Mouse (Mus musculus): ENCODE measurements around the gene Fam20c. TPM values are rescaled to one million over a fixed set of nuclear protein-coding genes. Genes with fewer than 3 reads are reported as not detected.

The Fam20c gene
- polyA plus RNA-seq, 1 experiment = 10.8 TPM

GRCm38 (mm10) chr5:138843168-138843824, 89.0 kb downstream of the Fam20c start:
- no peak overlapping the region for H3K27ac ChIP-seq (ENCODE audit: insufficient read depth, low read length)
- H3K4me1 ChIP-seq (ENCODE audit: control insufficient read depth, insufficient read depth, low read length) = no peaks in the 10 kb centered on the region
- no peak overlapping the region for H3K4me3 ChIP-seq (ENCODE audit: insufficient read depth, low read length)
- TF ChIP-seq CTCF (IDR thresholded peaks at IDR 0.05; ENCODE audit: borderline replicate concordance, insufficient read depth, low read length) (no peak), POLR2A (IDR thresholded peaks at IDR 0.05; ENCODE audit: low read depth, low read length) (no peak)

- H3K4me3 ChIP-seq (ENCODE audit: insufficient read depth, low read length) = no peak overlapping the region
- H3K27ac ChIP-seq (ENCODE audit: insufficient read depth, low read length) = no peak overlapping the region
- TF ChIP-seq CTCF (IDR thresholded peaks at IDR 0.05; ENCODE audit: borderline replicate concordance, insufficient read depth, low read length) = no peak
Observed at GRCm38 (mm10) chr5:138846506-138846905, 92.2 kb downstream of the Fam20c start.

GRCm38 (mm10) chr5:138848102-138848501, 93.8 kb downstream of the Fam20c start:
- peak; percentile 98 for TF ChIP-seq CTCF (IDR thresholded peaks at IDR 0.05; ENCODE audit: borderline replicate concordance, insufficient read depth, low read length)
- TF ChIP-seq POLR2A (IDR thresholded peaks at IDR 0.05; ENCODE audit: low read depth, low read length) = no peak
- no peaks in the 10 kb centered on the region for H3K4me1 ChIP-seq (ENCODE audit: control insufficient read depth, insufficient read depth, low read length)
- H3K27ac ChIP-seq (ENCODE audit: insufficient read depth, low read length) = no peak overlapping the region
- H3K4me3 ChIP-seq (ENCODE audit: insufficient read depth, low read length) = no peak overlapping the region

More at GRCm38 (mm10) chr5:138846506-138846905, 92.2 kb downstream of the Fam20c start:
- H3K4me1 ChIP-seq (ENCODE audit: control insufficient read depth, insufficient read depth, low read length) = no peaks in the 10 kb centered on the region

GRCm38 (mm10) chr5:138849682-138850461, 95.6 kb downstream of the Fam20c start:
- no peaks in the 10 kb centered on the region for H3K4me1 ChIP-seq (ENCODE audit: control insufficient read depth, insufficient read depth, low read length)
- no peak overlapping the region for H3K4me3 ChIP-seq (ENCODE audit: insufficient read depth, low read length)
- H3K27ac ChIP-seq (ENCODE audit: insufficient read depth, low read length) = no peak overlapping the region
- no peak for TF ChIP-seq POLR2A (IDR thresholded peaks at IDR 0.05; ENCODE audit: low read depth, low read length)
- no peak for TF ChIP-seq CTCF (IDR thresholded peaks at IDR 0.05; ENCODE audit: borderline replicate concordance, insufficient read depth, low read length)

- Histone ChIP-seq H3K4me3 (ENCODE audit: insufficient read depth, low read length) (no peak overlapping the region), H3K27ac (ENCODE audit: insufficient read depth, low read length) (no peak overlapping the region)
- TF ChIP-seq POLR2A (IDR thresholded peaks at IDR 0.05; ENCODE audit: low read depth, low read length) (no peak), CTCF (IDR thresholded peaks at IDR 0.05; ENCODE audit: borderline replicate concordance, insufficient read depth, low read length) (no peak)
Observed at GRCm38 (mm10) chr5:138850462-138850844, 96.1 kb downstream of the Fam20c start.

GRCm38 (mm10) chr5:138851296-138851780, 97.0 kb downstream of the Fam20c start:
- H3K4me3 ChIP-seq (ENCODE audit: insufficient read depth, low read length) = no peak overlapping the region
- TF ChIP-seq POLR2A (IDR thresholded peaks at IDR 0.05; ENCODE audit: low read depth, low read length) (no peak), CTCF (IDR thresholded peaks at IDR 0.05; ENCODE audit: borderline replicate concordance, insufficient read depth, low read length) (no peak)
- no peak overlapping the region for H3K27ac ChIP-seq (ENCODE audit: insufficient read depth, low read length)
- no peaks in the 10 kb centered on the region for H3K4me1 ChIP-seq (ENCODE audit: control insufficient read depth, insufficient read depth, low read length)

More at GRCm38 (mm10) chr5:138850462-138850844, 96.1 kb downstream of the Fam20c start:
- H3K4me1 ChIP-seq (ENCODE audit: control insufficient read depth, insufficient read depth, low read length) = no peaks in the 10 kb centered on the region

GRCm38 (mm10) chr5:138852151-138852550, 97.8 kb downstream of the Fam20c start:
- H3K4me1 ChIP-seq (ENCODE audit: control insufficient read depth, insufficient read depth, low read length) = no peaks in the 10 kb centered on the region
- H3K27ac ChIP-seq (ENCODE audit: insufficient read depth, low read length) = no peak overlapping the region
- no peak for TF ChIP-seq CTCF (IDR thresholded peaks at IDR 0.05; ENCODE audit: borderline replicate concordance, insufficient read depth, low read length)
- no peak for TF ChIP-seq POLR2A (IDR thresholded peaks at IDR 0.05; ENCODE audit: low read depth, low read length)
- H3K4me3 ChIP-seq (ENCODE audit: insufficient read depth, low read length) = no peak overlapping the region

- H3K27ac ChIP-seq (ENCODE audit: insufficient read depth, low read length) = no peak overlapping the region
- H3K4me3 ChIP-seq (ENCODE audit: insufficient read depth, low read length) = no peak overlapping the region
- no peaks in the 10 kb centered on the region for H3K4me1 ChIP-seq (ENCODE audit: control insufficient read depth, insufficient read depth, low read length)
- TF ChIP-seq CTCF (IDR thresholded peaks at IDR 0.05; ENCODE audit: borderline replicate concordance, insufficient read depth, low read length) (no peak), POLR2A (IDR thresholded peaks at IDR 0.05; ENCODE audit: low read depth, low read length) (no peak)
Observed at GRCm38 (mm10) chr5:138853349-138853748, 99.0 kb downstream of the Fam20c start.

GRCm38 (mm10) chr5:138857010-138857617, 102.8 kb downstream of the Fam20c start:
- Histone ChIP-seq H3K4me3 (ENCODE audit: insufficient read depth, low read length) (no peak overlapping the region), H3K4me1 (ENCODE audit: control insufficient read depth, insufficient read depth, low read length) (no peaks in the 10 kb centered on the region), H3K27ac (ENCODE audit: insufficient read depth, low read length) (no peak overlapping the region)
- TF ChIP-seq POLR2A (IDR thresholded peaks at IDR 0.05; ENCODE audit: low read depth, low read length) (no peak), CTCF (IDR thresholded peaks at IDR 0.05; ENCODE audit: borderline replicate concordance, insufficient read depth, low read length) (peak; percentile 76)
